Mouse (Mus musculus) frontal cortex, postnatal 10 days (tissue): Measurements from ENCODE around the gene Olfr824.
"Not testable (repeated sequence)": the region's sequence is repeated elsewhere in the genome, so short reads cannot be mapped to it uniquely, and the experiment has no call there.

Experiments used
- DNase-seq, 2 experiments: peaks; one replicate each; pipeline ENCODE4 v3.0.0; 2022; ENCODE audit warnings: low spot score in 2 of 2, mixed read lengths in 1 of 2

The Olfr824 gene

DNA sequence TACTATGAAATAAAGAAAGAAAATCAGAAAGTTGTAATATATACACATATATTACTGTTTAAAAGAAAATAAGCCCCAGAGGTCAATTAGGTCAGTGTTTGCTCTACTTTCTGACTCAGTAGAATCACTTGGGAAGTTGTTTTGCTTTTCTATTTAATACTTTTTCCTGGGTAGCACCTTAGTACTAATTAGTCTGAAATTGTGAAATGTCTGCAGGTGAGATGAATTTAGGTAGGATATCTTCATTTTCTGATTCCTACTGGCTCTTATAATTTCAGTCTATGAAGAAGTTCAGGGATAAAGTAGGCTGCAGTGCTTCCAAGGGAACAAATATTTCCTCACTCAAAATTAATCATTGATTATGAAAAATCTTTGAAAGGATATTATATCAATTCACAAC lies at the start of gene Olfr824:
Gene Olfr824, minus strand, starts transcription at position 101 of the 400 bp plus-strand sequence.
- DNase-seq: not testable (repeated sequence)

DNA sequence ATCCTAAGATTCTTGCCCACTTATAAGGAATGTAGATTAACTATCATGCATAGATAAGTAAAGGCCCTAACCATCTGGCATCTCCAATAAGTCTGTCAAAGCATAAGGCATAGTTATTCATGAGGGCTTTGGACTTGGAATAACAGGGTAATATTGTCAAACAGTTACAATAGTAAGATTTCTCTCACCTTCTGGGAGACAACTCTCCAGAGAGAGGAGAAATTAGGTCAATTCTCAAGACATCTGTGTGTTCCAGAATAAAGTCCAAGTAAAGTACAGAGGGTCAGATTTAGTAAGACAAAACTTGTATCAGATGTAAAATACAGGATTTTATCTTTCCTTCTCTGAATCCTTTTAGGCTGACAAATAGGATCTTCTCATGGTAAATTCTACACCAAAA lies 36.9 kb upstream of the Olfr824 start, which contains the start of gene Olfr825:
Gene Olfr825, minus strand, starts transcription at position 101 of the 400 bp plus-strand sequence.
- DNase-seq: no peak

DNA sequence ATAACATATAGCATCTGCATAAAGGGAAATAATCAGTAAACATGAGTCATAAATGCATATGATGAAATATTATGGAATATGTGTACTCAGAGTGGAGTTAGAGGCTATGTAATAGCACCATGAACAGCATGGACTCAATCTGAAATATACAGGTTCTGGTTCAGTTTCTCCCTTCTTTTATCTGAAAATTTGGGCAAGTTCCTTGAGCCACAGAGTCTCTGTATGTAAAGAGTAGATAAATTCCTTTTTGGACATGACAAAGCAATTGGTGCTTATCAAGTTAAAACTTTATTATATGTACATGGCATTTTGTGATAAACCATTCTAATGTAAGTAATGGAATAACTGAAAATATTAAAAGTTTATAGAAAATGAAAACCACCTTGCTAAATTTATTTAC lies 35.4 kb upstream of the Olfr824 start:
- no peak for DNase-seq

DNA sequence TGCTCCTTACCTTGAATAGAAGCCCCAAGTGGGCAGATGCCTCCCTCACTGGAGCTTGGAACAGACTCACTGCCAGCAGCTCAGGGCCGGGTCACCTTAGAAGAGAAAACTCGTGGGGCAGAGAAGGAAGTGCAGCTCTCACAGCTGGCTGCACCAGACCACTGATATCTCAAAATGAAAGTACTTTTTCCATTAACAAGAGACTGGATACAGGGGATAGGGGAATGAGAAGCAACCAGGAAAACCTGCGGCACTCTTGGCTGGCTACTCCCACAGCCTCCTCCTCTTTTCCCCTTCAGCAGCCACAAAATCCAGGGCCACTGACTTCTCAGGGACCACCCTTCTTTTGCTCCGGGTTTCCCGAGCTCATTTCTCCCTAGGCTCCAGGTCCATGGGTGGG lies 14.3 kb upstream of the Olfr824 start:
- no peak for DNase-seq

DNA sequence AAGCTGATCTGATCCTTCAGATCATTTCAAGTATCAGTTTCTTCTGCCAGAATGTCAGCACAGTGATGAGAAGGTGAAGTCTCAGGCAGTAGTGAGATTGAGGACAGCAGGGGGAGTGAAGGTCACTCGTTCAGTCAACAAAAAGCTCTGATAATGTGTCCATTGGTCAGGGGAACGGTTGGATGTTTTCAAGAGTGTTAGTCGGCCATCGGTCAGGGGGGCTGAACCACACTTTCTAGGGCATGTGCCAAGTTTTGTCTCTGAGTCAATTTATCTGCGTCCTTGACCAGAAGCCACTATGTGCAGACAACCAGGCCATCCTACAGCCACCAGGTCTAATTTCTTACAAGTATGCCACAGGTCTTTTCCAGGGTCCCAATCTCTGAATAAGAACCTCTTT lies 12.7 kb upstream of the Olfr824 start:
- not testable (repeated sequence) for DNase-seq

DNA sequence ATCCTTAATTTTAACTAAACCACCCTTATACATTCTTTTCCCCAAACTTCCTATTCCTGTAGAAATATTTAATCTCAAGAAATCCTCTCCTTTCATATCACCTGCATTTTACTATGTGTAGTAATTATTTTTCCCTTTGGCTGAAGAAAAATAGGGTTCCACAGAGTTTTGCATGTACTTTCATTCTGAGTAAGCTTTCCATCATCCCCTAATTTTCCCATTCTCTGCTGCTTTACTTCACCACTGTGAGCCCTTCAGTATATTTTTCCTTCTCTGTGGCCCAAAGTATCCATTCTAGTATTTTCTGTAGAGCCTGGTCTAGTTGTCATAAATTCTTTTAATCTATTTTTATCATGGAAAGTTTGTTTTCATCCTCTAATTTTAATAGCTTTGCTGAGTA lies 5.0 kb upstream of the Olfr824 start:
- DNase-seq: no peak

DNA sequence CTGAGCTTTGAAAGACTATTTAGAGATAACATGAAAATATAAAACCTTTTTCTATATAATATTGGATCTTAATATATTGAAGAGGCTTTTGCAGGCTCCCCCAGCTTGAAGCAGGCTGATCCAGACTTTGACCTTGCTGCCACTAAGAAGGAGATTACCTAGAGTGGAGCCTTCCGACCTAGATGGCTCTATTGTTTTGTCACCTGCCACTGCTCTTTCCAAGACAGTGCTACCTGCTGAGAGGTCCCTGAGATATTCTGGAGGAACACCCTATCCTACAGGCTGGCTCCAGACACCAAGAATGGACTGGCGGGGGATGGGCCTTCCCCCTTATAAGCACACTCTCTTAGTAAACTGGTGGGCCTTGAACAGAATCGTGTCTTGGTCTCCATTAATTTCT lies 13.8 kb downstream of the Olfr824 start:
- DNase-seq: not testable (repeated sequence)

DNA sequence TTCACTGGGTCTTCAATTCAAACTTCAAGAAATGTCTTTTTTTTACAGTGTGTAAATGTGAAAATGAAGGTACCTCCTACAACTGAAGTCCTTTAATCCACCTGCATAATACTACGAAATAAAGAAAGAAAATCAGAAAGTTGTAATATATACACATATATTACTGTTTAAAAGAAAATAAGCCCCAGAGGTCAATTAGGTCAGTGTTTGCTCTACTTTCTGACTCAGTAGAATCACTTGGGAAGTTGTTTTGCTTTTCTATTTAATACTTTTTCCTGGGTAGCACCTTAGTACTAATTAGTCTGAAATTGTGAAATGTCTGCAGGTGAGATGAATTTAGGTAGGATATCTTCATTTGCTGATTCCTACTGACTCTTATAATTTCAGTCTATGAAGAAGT lies 14.5 kb downstream of the Olfr824 start, which contains the start of gene Olfr823:
Gene Olfr823, minus strand, starts transcription at position 101 of the 400 bp plus-strand sequence.
- DNase-seq: not testable (repeated sequence)

DNA sequence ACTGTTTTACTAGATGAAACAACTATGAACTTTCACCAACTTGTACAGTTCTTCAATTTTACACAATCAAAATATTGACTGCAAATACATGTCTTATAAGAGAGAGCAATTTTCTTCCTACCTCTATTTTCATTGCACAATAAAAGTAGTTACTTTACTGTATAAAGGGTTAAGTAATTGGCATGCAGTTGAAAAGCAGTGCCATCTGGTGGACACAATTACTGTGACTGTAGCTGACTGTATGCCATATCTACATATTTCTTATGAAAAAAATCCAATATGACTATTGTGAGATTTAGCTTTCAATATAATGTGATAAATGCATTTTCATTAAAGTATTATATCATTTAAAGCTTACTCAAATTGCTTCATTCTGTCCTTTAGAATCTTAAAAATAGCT lies 33.7 kb downstream of the Olfr824 start:
- DNase-seq: no peak

DNA sequence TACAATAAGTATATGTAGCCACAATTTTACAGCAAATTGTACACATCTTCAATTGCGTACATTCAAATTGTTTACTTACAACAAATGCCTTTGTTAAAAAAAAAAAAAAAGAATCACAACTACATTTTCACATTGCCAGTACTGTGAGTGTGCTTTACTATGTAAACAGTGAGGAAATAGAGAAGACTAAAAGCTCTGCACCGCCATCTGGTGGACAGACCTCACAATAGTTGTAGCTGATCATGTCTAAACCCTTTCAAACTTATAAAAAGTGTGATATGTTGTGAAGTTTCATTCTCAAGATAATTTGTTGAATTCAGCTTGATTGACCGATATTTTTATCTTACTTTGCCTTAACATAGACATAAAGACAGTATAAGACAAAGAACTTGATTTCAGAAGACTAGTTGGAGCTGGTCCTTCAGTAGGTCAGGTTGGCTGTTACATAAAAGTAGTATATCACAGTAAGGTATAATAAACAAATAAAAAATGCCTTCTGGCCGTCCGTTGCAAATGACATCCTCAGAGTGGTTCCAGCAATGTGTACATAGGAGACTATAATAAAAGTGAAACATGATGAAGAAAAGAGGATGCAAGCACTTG lies 36.9 kb downstream of the Olfr824 start:
- DNase-seq: peak; percentile 15 to 53
